In the genomic region with DNA sequence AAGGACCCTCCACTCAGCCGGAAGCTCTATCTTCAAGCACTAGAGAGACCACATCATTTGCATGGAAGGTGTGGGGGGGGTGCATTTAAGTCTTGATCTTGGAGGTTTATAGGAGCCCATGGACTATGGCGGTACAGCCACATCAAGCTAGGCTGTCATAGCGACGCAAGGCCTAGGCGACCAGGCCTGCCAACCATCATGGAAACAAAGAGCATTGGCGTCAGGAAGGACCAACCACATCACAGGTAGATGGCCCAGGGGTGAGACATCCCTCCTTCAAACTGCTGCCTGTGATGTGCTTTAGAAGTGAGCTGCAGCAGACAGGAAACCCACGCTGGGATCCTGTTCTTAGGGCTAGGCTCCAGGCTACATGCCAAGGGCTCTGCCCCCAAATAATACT, we compare ENCODE assay signal across 22 mouse cellular contexts. TPM values are rescaled to one million over a fixed set of nuclear protein-coding genes. Genes with fewer than 3 reads are reported as not detected.
DNase-seq lines count a peak whose midpoint lies in the region; ATAC-seq and TF ChIP-seq lines count a peak whose summit lies in the region.
"Had no signal": no experiment of that assay in that cellular context is flagged by ENCODE, and none has a peak within 500 bp of the region (broad histone marks: within the 10 kb centered on the region; RNA-seq: fewer than 3 reads in every experiment).

No protein-coding gene starts in this region.

- H3K9me3 ChIP-seq in hindbrain, embryonic 12.5 days (replicated peaks), result no peaks in the 10 kb centered on the region
- no peaks in the 10 kb centered on the region for H3K9me3 ChIP-seq in heart, embryonic 12.5 days (replicated peaks)
- H3K9me3 ChIP-seq: embryonic facial prominence, embryonic 10.5 days; forebrain, embryonic 13.5 days; hindbrain, embryonic 15.5 days; kidney, embryonic 15.5 days; limb, embryonic 12.5 days had no signal

- no peak overlapping the region for H3K4me2 ChIP-seq in hindbrain, embryonic 12.5 days (replicated peaks)
- H3K4me2 ChIP-seq in heart, embryonic 12.5 days, result no peak overlapping the region
- H3K4me2 ChIP-seq: forebrain, embryonic 13.5 days; hindbrain, embryonic 15.5 days; kidney, embryonic 15.5 days; limb, embryonic 12.5 days had no signal

- H3K9ac ChIP-seq in hindbrain, embryonic 12.5 days, result no peak overlapping the region
- H3K9ac ChIP-seq in heart, embryonic 12.5 days, result no peak overlapping the region
- H3K9ac ChIP-seq: forebrain, embryonic 13.5 days; hindbrain, embryonic 15.5 days; kidney, embryonic 15.5 days; limb, embryonic 12.5 days; liver, embryonic 14.5 days had no signal

- H3K4me1 ChIP-seq in thymus, adult 2 months (replicated peaks; ENCODE audit: control insufficient read depth, insufficient read depth, low read length), result peaks cover 45% of the 10 kb centered on the region
- H3K4me1 ChIP-seq in hindbrain, embryonic 12.5 days, result no peaks in the 10 kb centered on the region
- H3K4me1 ChIP-seq in heart, embryonic 12.5 days (replicated peaks), result peaks cover 23% of the 10 kb centered on the region
- H3K4me1 ChIP-seq: forebrain, embryonic 13.5 days; hindbrain, embryonic 15.5 days had no signal

- no peaks in the 10 kb centered on the region for H3K36me3 ChIP-seq in thymus, adult 2 months (ENCODE audit: control insufficient read depth, insufficient read depth, low read length)
- H3K36me3 ChIP-seq in hindbrain, embryonic 12.5 days, result no peaks in the 10 kb centered on the region
- no peaks in the 10 kb centered on the region for H3K36me3 ChIP-seq in heart, embryonic 12.5 days
- H3K36me3 ChIP-seq: embryonic facial prominence, embryonic 10.5 days; hindbrain, embryonic 15.5 days; kidney, embryonic 15.5 days; limb, embryonic 12.5 days had no signal

- no peaks in the 10 kb centered on the region for H3K27me3 ChIP-seq in thymus, adult 2 months (ENCODE audit: control insufficient read depth, insufficient read depth, low read length)
- no peaks in the 10 kb centered on the region for H3K27me3 ChIP-seq in hindbrain, embryonic 12.5 days
- no peaks in the 10 kb centered on the region for H3K27me3 ChIP-seq in heart, embryonic 12.5 days (replicated peaks)
- H3K27me3 ChIP-seq: forebrain, embryonic 13.5 days; hindbrain, embryonic 15.5 days; kidney, embryonic 15.5 days; limb, embryonic 12.5 days had no signal

- peak; percentile 5 for ATAC-seq in megakaryocyte, adult 5-6 weeks (ENCODE audit: poor library complexity, severe bottlenecking)
- no peak for ATAC-seq in hindbrain, embryonic 12.5 days (ENCODE audit: low FRiP score)
- no peak for ATAC-seq in heart, embryonic 12.5 days (ENCODE audit: insufficient number of reproducible peaks, low FRiP score)
- ATAC-seq: forebrain, embryonic 13.5 days; intestine, postnatal 0 days had no signal

- intact Hi-C loops in gastrocnemius, postnatal 36 days (cut with DNase I), result no loop called here

- peak; percentile 58 for DNase-seq in 416B (ENCODE audit: low read depth)
- peak; percentile 69 to 73 for DNase-seq in CD8-positive naive resting alpha-beta T cell, adult 2 months (ENCODE audit: low read depth in 2 of 2, low spot score in 2 of 2)
- DNase-seq in thymus, adult 2 months, result peak; percentile 39
- no peak for DNase-seq in adrenal gland, postnatal 36 days
- DNase-seq in gastrocnemius, postnatal 36 days, result no peak
- DNase-seq: adrenal gland, adult 2 months; cerebellum, adult 9-10 months; gastrocnemius, postnatal 10 days; midbrain, embryonic 14.5 days; retina, postnatal 1 day; right cerebral cortex, postnatal 4 days had no signal

- no peak for TF ChIP-seq CTCF in thymus, adult 2 months (IDR thresholded peaks at IDR 0.05; ENCODE audit: borderline replicate concordance, control insufficient read depth, extremely low read depth, insufficient read depth, low read length, poor library complexity)

- H3K4me3 ChIP-seq in thymus, adult 2 months (ENCODE audit: control insufficient read depth, insufficient read depth, low read length), result no peak overlapping the region
- H3K4me3 ChIP-seq in hindbrain, embryonic 12.5 days, result no peak overlapping the region
- H3K4me3 ChIP-seq in heart, embryonic 12.5 days, result no peak overlapping the region
- H3K4me3 ChIP-seq: embryonic facial prominence, embryonic 10.5 days; forebrain, embryonic 13.5 days; hindbrain, embryonic 15.5 days; kidney, embryonic 15.5 days; limb, embryonic 12.5 days; myocyte had no signal

- no peak for TF ChIP-seq POLR2A in thymus, adult 2 months (IDR thresholded peaks at IDR 0.05; ENCODE audit: control insufficient read depth, extremely low read depth, insufficient read depth, low read length, poor library complexity)

- H3K27ac ChIP-seq in thymus, adult 2 months (ENCODE audit: control insufficient read depth, insufficient read depth, low read length), result no peak overlapping the region
- H3K27ac ChIP-seq in hindbrain, embryonic 12.5 days, result no peak overlapping the region
- H3K27ac ChIP-seq in heart, embryonic 12.5 days (ENCODE audit: poor library complexity, severe bottlenecking), result no peak overlapping the region
- H3K27ac ChIP-seq: embryonic facial prominence, embryonic 10.5 days; forebrain, embryonic 13.5 days; hindbrain, embryonic 15.5 days; kidney, embryonic 15.5 days; limb, embryonic 12.5 days; liver, embryonic 14.5 days had no signal

- WGBS in thymus, adult 2 months, result 13% methylated on average over 7 of the region's 7 CpGs
- 91% methylated on average over 7 of the region's 7 CpGs for WGBS in hindbrain, embryonic 12.5 days
- 82% methylated on average over 7 of the region's 7 CpGs for WGBS in heart, embryonic 12.5 days

RNA-seq across cellular contexts. Expression of a gene that starts 10.6 kb away (rescaled TPM):
- total RNA-seq in megakaryocyte, adult 5-6 weeks (2015), result 107 and 112 TPM in 2 replicates
- total RNA-seq in megakaryocyte, adult 5-6 weeks (2017), result 113 and 122 TPM in 2 replicates
- polyA plus RNA-seq in thymus, adult 2 months (2012; rRNA removed), result 46.5 and 48.1 TPM in 2 replicates
- polyA plus RNA-seq in hindbrain, embryonic 12.5 days (2016; fragmentation: Nextera tagmentation; extraction: Ambion mirVana), result 2.6 and 3.4 TPM in 2 replicates
- total RNA-seq in adrenal gland, postnatal 36 days (2021), result 1 to 10 TPM; 7.6 to 9.7 TPM
- 3.8 and 4.1 TPM in 2 replicates for polyA plus RNA-seq in heart, embryonic 12.5 days (2016; fragmentation: Nextera tagmentation; extraction: Ambion mirVana)
- 1 to 10 TPM; 2.5 to 3.1 TPM for total RNA-seq in gastrocnemius, postnatal 36 days (2021)

RNA-seq across cellular contexts. Expression of a gene that starts 41.2 kb away (rescaled TPM):
- 22.2 and 24.0 TPM in 2 replicates for total RNA-seq in megakaryocyte, adult 5-6 weeks (2015)
- total RNA-seq in megakaryocyte, adult 5-6 weeks (2017), result 40.0 and 59.4 TPM in 2 replicates
- 22.5 and 23.5 TPM in 2 replicates for polyA plus RNA-seq in thymus, adult 2 months (2012; rRNA removed)
- polyA plus RNA-seq in hindbrain, embryonic 12.5 days (2016; fragmentation: Nextera tagmentation; extraction: Ambion mirVana), result 6.7 and 7.2 TPM in 2 replicates
- total RNA-seq in adrenal gland, postnatal 36 days (2021), result 10 to 100 TPM; 59.1 to 83.2 TPM
- polyA plus RNA-seq in heart, embryonic 12.5 days (2016; fragmentation: Nextera tagmentation; extraction: Ambion mirVana), result 7.6 and 9.5 TPM in 2 replicates
- 10 to 100 TPM; 28.4 to 31.1 TPM for total RNA-seq in gastrocnemius, postnatal 36 days (2021)

Comparison
In these comparisons a context has a peak if more than half of its experiments do, and no peak if none do; other contexts are left out.
1. DNase-seq: peak in 416B (single experiment), CD8-positive naive resting alpha-beta T cell, adult 2 months (2 of 2) and thymus, adult 2 months (single experiment); none in adrenal gland, postnatal 36 days (0 of 2) and gastrocnemius, postnatal 36 days (0 of 2).
2. RNA of a gene that starts 10.6 kb away (total RNA-seq): 107 to 122 TPM in megakaryocyte, adult 5-6 weeks; 7.6 to 9.7 TPM in adrenal gland, postnatal 36 days and 2.5 to 3.1 TPM in gastrocnemius, postnatal 36 days; every median in the first group is over 10 times any median in the second.